In the genomic region with DNA sequence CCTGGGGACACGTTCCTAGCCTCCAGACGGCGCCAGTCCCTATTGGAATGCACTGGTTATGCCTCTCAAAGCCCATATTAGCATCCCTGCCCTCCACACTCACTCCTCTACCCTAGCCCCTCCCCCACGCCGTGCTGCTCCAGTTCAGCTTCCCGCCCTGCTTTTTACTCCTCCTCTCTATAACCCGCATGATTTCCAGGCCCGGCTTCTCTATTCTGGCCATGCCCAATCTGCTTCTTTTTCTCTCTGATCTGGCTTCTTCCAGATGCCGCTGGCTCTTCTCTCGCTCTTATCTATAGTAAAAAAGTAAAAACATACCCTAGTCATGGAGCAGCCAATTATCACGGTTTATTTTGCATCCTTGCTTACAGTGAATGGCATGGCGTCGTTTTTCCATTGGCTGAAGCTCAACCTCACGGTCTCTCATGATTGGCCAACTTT, we compare ENCODE assay signal across 8 mouse cellular contexts. TPM values are rescaled to one million over a fixed set of nuclear protein-coding genes. Genes with fewer than 3 reads are reported as not detected.
DNase-seq lines count a peak whose midpoint lies in the region; ATAC-seq and TF ChIP-seq lines count a peak whose summit lies in the region.

No protein-coding gene starts in this region.

- TF ChIP-seq EP300 in heart, postnatal 0 days (IDR thresholded peaks at IDR 0.05; ENCODE audit: low read depth) = no peak

- 0 out of 2 replicates have a peak, but pooled peaks have one; percentile 2 for TF ChIP-seq CTCF in heart, postnatal 0 days (IDR thresholded peaks at IDR 0.05; ENCODE audit: low read depth)

- no peaks in the 10 kb centered on the region for H3K27me3 ChIP-seq in heart, postnatal 0 days (ENCODE audit: control insufficient read depth, insufficient read depth, low read length)
- H3K27me3 ChIP-seq in liver, embryonic 12.5 days (replicated peaks) = 0 out of 2 replicates have a peak, but pooled peaks cover 3% of the 10 kb centered on the region

- H3K36me3 ChIP-seq in heart, postnatal 0 days (replicated peaks; ENCODE audit: control insufficient read depth, insufficient read depth, low read length) = no peaks in the 10 kb centered on the region
- H3K36me3 ChIP-seq in liver, embryonic 12.5 days = no peaks in the 10 kb centered on the region

- ATAC-seq in heart, postnatal 0 days (ENCODE audit: insufficient read depth, low read depth) = peak; percentile 62
- ATAC-seq in liver, embryonic 12.5 days = peak; percentile 67
- ATAC-seq in monocyte, adult 5-6 weeks (replicated peaks; ENCODE audit: insufficient number of reproducible peaks, low FRiP score, low TSS enrichment, poor library complexity, severe bottlenecking) = no peak; the same call in 1 of the 2 replicates

- DNase-seq in ES-CJ7 (ENCODE audit: low read depth, low spot score) (peak; percentile 95), ZHBTc4 (ENCODE audit: low read depth, low spot score) (peak; percentile 93)
- DNase-seq in heart, postnatal 0 days (ENCODE audit: low spot score) = peak; percentile 20
- peak; percentile 78 for DNase-seq in retina, postnatal 1 day
- DNase-seq in left cerebral cortex, adult 18-20 months (ENCODE audit: low spot score in 2 of 2) = no peak
- no peak for DNase-seq in right cerebral cortex, postnatal 36 days (ENCODE audit: low spot score in 2 of 2)

- no peak overlapping the region for H3K9ac ChIP-seq in heart, postnatal 0 days (replicated peaks; ENCODE audit: low read depth, low read length)
- H3K9ac ChIP-seq in liver, embryonic 12.5 days = peak overlapping the region; percentile 30

- no peaks in the 10 kb centered on the region for H3K9me3 ChIP-seq in heart, postnatal 0 days (replicated peaks; ENCODE audit: control insufficient read depth, low read length)
- no peaks in the 10 kb centered on the region for H3K9me3 ChIP-seq in liver, embryonic 12.5 days (replicated peaks)

- no peak overlapping the region for H3K4me3 ChIP-seq in heart, postnatal 0 days (ENCODE audit: low read depth, low read length)
- H3K4me3 ChIP-seq in liver, embryonic 12.5 days = peak overlapping the region; percentile 28

- peaks cover 9% of the 10 kb centered on the region; the same call in 1 of the 2 replicates for H3K4me1 ChIP-seq in heart, postnatal 0 days (ENCODE audit: control insufficient read depth, insufficient read depth)
- peaks cover 13% of the 10 kb centered on the region for H3K4me1 ChIP-seq in liver, embryonic 12.5 days

- WGBS in heart, postnatal 0 days = 3% methylated on average over 14 of the region's 14 CpGs
- 5% methylated on average over 14 of the region's 14 CpGs for WGBS in liver, embryonic 12.5 days (ENCODE audit: insufficient replicate concordance)

- H3K4me2 ChIP-seq in heart, postnatal 0 days (ENCODE audit: low read depth, low read length) = peak overlapping the region; percentile 33
- H3K4me2 ChIP-seq in liver, embryonic 12.5 days = peak overlapping the region; percentile 55

- H3K27ac ChIP-seq in heart, postnatal 0 days (ENCODE audit: low read depth) = peak overlapping the region; percentile 49; the same call in 1 of the 2 replicates
- H3K27ac ChIP-seq in liver, embryonic 12.5 days = peak overlapping the region; percentile 42

RNA-seq across cellular contexts. Expression of a gene that starts 15.2 kb away (rescaled TPM):
- total RNA-seq in heart, postnatal 0 days (2014; rRNA removed; ENCODE audit: low replicate concordance) = 17.0 and 23.2 TPM in 2 replicates
- polyA plus RNA-seq in heart, postnatal 0 days (2015; fragmentation: Nextera tagmentation; extraction: Ambion mirVana) = 33.3 and 38.3 TPM in 2 replicates
- polyA plus RNA-seq in liver, embryonic 12.5 days (2016; fragmentation: Nextera tagmentation; extraction: Ambion mirVana) = 36.4 and 37.4 TPM in 2 replicates
- total RNA-seq in monocyte, adult 5-6 weeks (2017) = 92.1 to 198 TPM (median 119 TPM) in 3 replicates
- total RNA-seq in left cerebral cortex, adult 18-20 months (2021) = 10 to 100 TPM; 15.5 to 19.9 TPM

RNA-seq across cellular contexts. Expression of a gene that starts 38.6 kb away (rescaled TPM):
- 98.3 and 116 TPM in 2 replicates for total RNA-seq in heart, postnatal 0 days (2014; rRNA removed; ENCODE audit: low replicate concordance)
- 28.4 and 29.5 TPM in 2 replicates for polyA plus RNA-seq in heart, postnatal 0 days (2015; fragmentation: Nextera tagmentation; extraction: Ambion mirVana)
- polyA plus RNA-seq in liver, embryonic 12.5 days (2016; fragmentation: Nextera tagmentation; extraction: Ambion mirVana) = 57.3 and 62.0 TPM in 2 replicates
- total RNA-seq in monocyte, adult 5-6 weeks (2017) = 40.1 to 46.6 TPM (median 44.7 TPM) in 3 replicates
- 100 to 1,000 TPM in 1 of 2 experiments, 10 to 100 TPM in 1; 99.1 to 101 TPM for total RNA-seq in left cerebral cortex, adult 18-20 months (2021)

RNA-seq across cellular contexts. Expression of a gene that starts 40.2 kb away (rescaled TPM):
- 68.0 and 83.6 TPM in 2 replicates for total RNA-seq in heart, postnatal 0 days (2014; rRNA removed; ENCODE audit: low replicate concordance)
- 6.2 and 6.9 TPM in 2 replicates for polyA plus RNA-seq in heart, postnatal 0 days (2015; fragmentation: Nextera tagmentation; extraction: Ambion mirVana)
- polyA plus RNA-seq in liver, embryonic 12.5 days (2016; fragmentation: Nextera tagmentation; extraction: Ambion mirVana) = 12.5 and 12.9 TPM in 2 replicates
- total RNA-seq in monocyte, adult 5-6 weeks (2017) = 29.0 to 50.5 TPM (median 36.3 TPM) in 3 replicates
- total RNA-seq in left cerebral cortex, adult 18-20 months (2021) = 10 to 100 TPM; 93.7 to 99.0 TPM

RNA-seq across cellular contexts. Expression of a gene that starts 53.8 kb away (rescaled TPM):
- 4.4 and 4.8 TPM in 2 replicates for total RNA-seq in heart, postnatal 0 days (2014; rRNA removed; ENCODE audit: low replicate concordance)
- polyA plus RNA-seq in heart, postnatal 0 days (2015; fragmentation: Nextera tagmentation; extraction: Ambion mirVana) = 8.7 and 9.8 TPM in 2 replicates
- 82.3 and 83.1 TPM in 2 replicates for polyA plus RNA-seq in liver, embryonic 12.5 days (2016; fragmentation: Nextera tagmentation; extraction: Ambion mirVana)
- total RNA-seq in monocyte, adult 5-6 weeks (2017) = 41.7 to 46.2 TPM (median 45.0 TPM) in 3 replicates
- total RNA-seq in left cerebral cortex, adult 18-20 months (2021) = 1 to 10 TPM; 2.6 TPM

Comparison
In these comparisons a context has a peak if more than half of its experiments do, and no peak if none do; other contexts are left out.
1. DNase-seq: peak in ES-CJ7 (single experiment), ZHBTc4 (single experiment), heart, postnatal 0 days (single experiment) and retina, postnatal 1 day (single experiment); none in left cerebral cortex, adult 18-20 months (0 of 2) and right cerebral cortex, postnatal 36 days (0 of 2).